Mouse (Mus musculus): Measurements from ENCODE around the gene Tmprss7. TPM values are rescaled to one million over a fixed set of nuclear protein-coding genes. Genes with fewer than 3 reads are reported as not detected.

Gene Tmprss7
- total RNA-seq, 4 experiments from 2014 or later, result 1.3 to 3.3 (median 1.8) TPM

DNA sequence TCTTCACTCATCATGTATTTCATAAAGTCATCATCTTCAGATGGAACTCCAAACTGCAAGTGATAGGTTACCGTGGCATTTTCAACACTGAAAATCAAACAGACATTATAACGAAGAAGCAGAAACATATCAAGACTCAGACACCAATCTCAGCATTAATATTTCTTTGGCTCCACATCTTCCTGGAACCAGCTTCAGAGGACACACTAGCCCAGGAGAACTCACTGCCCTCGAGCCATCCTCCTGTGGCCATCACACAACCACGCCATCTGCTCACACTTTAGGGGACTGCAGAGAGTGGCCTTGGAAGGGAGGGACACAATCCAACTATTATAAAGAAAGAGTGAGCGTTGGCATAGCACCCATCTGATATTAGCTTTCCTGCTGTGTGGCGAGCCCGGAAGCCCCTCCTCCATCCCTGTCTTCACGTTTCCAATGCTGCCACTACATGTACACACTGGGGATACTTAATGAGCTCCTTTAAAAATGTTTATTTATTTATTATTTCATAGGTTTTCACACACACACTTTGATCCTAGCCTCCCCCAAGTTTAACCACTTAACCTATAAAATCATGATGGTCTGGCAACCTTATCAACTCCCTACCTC, 63.9 kb downstream of the Tmprss7 start:
- no peak for DNase-seq (ENCODE audit: low spot score in 2 of 2)

DNA sequence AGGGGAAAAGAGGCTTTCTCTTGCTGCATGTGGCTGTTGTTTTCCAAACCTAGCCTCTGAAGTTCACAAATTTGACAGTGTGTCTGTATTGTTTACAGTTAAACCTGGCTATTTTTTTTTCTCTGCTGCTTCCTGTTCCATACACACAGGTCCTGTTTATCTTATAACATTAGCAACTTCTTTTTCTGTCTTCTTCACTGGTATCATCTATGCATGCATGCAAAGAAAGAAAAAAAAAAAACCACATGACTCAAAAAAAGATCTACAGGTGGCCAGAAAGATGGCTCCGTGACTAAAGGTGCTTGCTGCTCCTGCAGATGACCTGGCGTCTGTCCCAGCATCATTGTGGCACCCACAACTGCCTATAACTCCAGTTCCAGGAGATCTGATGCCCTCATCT, 68.1 kb downstream of the Tmprss7 start:
- DNase-seq (ENCODE audit: low spot score in 2 of 2), result no peak

GRCm38 (mm10) chr16:45624791-45625190, 68.7 kb downstream of the Tmprss7 start:
- DNase-seq (ENCODE audit: low spot score in 2 of 2), result no peak

DNA sequence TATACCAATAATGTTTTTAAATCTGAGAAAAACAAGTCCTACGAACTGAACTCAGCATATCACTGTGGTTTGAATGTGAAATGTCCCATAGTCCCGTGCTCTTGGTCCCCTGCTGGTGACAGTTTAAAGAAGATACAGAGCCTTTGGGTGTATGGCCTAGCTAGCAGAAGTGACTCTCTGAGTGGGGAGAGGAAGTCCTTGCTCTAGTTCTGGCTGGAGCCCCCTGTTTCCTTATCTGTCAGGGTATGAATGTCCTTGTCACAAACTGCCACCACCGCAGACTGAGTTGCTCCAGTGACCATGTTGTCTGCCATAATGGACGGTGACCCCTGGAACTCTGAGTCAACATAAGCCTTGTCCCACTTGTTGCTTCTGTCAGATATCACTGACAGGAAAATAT, 70.2 kb downstream of the Tmprss7 start:
- no peak for DNase-seq (ENCODE audit: low spot score in 2 of 2)

DNA sequence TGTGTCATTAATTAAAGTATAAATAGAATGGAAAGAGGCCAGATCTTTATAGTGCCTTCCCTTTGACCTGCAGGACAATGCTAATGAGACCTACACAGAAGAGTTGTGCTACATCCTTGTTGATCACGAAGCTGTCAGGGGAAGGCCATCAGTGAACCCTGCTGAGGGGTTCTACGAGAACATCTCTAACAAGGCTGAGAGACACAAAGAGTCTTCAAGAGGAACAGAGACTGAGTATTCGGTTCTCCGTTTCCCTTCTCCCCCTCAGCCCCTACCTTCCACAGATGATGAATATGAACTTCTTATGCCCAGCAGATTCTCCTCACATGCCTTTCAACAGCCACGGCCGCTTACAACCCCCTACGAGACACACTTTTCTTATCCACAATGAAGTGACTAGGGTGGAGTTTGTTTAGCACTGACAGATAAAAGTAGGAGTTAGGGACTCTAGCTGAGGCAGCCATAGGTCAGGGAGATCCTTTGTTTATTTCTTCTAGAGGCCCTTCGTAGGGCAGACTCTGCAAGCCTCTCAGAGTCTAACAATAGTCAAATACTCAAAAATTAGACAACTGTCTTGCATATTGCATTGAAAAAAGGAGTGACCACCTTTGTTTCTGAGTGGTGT, 73.6 kb downstream of the Tmprss7 start:
- DNase-seq (ENCODE audit: low spot score in 2 of 2), result no peak

GRCm38 (mm10) chr16:45615944-45616343, 77.5 kb downstream of the Tmprss7 start:
- no peak for DNase-seq (ENCODE audit: low spot score in 2 of 2)

GRCm38 (mm10) chr16:45613247-45613646, 80.2 kb downstream of the Tmprss7 start:
- DNase-seq (ENCODE audit: low spot score in 2 of 2), result no peak

GRCm38 (mm10) chr16:45610267-45610666, 83.2 kb downstream of the Tmprss7 start, which contains the start of gene Gcsam:
Gene Gcsam (plus strand): TSS chr16:45610380.
- no peak for DNase-seq (ENCODE audit: low spot score in 2 of 2)

DNA sequence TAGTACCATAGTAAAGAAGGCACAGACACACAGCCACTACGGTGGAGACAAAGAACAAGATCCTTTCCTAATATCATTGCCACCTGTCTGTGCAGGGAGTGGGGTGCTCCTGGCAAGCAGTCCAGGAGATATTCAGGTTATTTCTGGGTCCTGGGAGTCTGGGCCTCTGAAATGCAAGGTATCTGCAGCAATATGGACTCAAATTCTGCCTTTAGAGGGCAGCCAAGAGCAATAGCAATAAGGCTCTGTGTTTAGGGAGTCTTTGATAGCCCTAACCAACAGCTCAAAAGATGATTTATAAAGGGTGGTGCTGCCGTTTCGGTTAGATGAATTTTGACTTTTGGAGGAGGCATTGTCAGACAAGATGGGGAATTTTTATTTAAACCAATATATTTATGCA, 84.2 kb downstream of the Tmprss7 start:
- no peak for DNase-seq (ENCODE audit: low spot score in 2 of 2)

DNA sequence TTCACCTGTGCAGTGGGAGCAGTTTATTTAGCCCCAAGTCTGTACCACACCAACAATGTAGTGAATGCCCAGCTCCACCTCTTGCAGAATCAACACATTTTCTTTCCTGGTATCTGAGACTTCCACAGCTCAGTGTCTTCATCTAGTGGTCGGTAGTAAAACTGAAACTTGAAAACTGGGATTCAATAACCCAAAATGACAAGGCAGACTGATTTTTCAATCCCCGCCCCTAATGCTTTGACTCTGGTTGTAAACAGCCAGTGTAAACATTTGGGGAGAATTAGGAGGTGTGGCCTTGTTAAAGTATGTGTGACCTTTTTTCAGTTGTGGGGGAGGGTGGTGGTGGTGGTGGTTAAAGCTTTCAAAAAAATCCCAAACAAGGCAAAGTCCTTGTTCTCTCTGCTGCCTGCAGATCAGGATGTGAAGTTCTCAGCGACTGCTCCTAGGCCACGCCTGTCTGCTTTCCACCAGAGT, 84.9 kb downstream of the Tmprss7 start:
- no peak for DNase-seq (ENCODE audit: low spot score in 2 of 2)

Other genes with a start within 250 kb of the Tmprss7 start
- gene Gm609, start 200.7 kb downstream of the Tmprss7 start, total RNA-seq (2022), result under 1 TPM; 0.25 to 0.41 (median 0.38) TPM
- gene Gm17783, start 161.6 kb downstream of the Tmprss7 start, total RNA-seq (2022), result not detected
- gene Slc9c1, start 158.3 kb downstream of the Tmprss7 start, total RNA-seq (2022), result not detected
- gene Gcsam, start 83.3 kb downstream of the Tmprss7 start, total RNA-seq (2022), result not detected
- gene BC016579, start 39.6 kb downstream of the Tmprss7 start, total RNA-seq (2022), result under 1 TPM in 3 of 4 experiments, not detected in 1; 0.16 to 0.55 (median 0.25) TPM
- 100 to 1,000 TPM; 282 to 335 (median 308) TPM for gene Tagln3, start 30.9 kb upstream of the Tmprss7 start, total RNA-seq (2022)
- gene Abhd10, start 49.3 kb upstream of the Tmprss7 start, total RNA-seq (2022), result 10 to 100 TPM; 18.8 to 25.5 (median 25.4) TPM

Measured in left cerebral cortex, adult 8-10 months (tissue).